27 mouse cellular contexts compared by ENCODE assay signal in genomic region chr8:57728276-57728675, GRCm38 (mm10).
A peak's percentile ranks its signal among the peaks of the same experiment; 100 is the strongest.
DNase-seq lines count a peak whose midpoint lies in the region; ATAC-seq and TF ChIP-seq lines count a peak whose summit lies in the region.
"Had no signal": no experiment of that assay in that cellular context is flagged by ENCODE, and none has a peak within 500 bp of the region (broad histone marks: within the 10 kb centered on the region; RNA-seq: fewer than 3 reads in every experiment).

No protein-coding gene starts in this region.

- peaks cover 0 to 3% of the 10 kb centered on the region in 2 experiments; a peak in 2 of 4 replicates for H3K4me1 ChIP-seq in MEL (ENCODE audit: control insufficient read depth in 1 of 2, insufficient read depth in 2 of 2, low read length in 2 of 2)
- no peaks in the 10 kb centered on the region for H3K4me1 ChIP-seq in stomach, postnatal 0 days (replicated peaks; ENCODE audit: control insufficient read depth, insufficient read depth)
- no peaks in the 10 kb centered on the region for H3K4me1 ChIP-seq in kidney, embryonic 15.5 days
- no peaks in the 10 kb centered on the region for H3K4me1 ChIP-seq in lung, postnatal 0 days (ENCODE audit: insufficient read depth, low read depth, low read length)
- H3K4me1 ChIP-seq: embryonic facial prominence, embryonic 13.5 days; embryonic facial prominence, embryonic 15.5 days had no signal

- 60% methylated on average over 2 of the region's 2 CpGs for WGBS in stomach, postnatal 0 days
- 93% methylated on average over 2 of the region's 2 CpGs for WGBS in kidney, embryonic 15.5 days
- WGBS in lung, postnatal 0 days: 72% methylated on average over 2 of the region's 2 CpGs

- no peak overlapping the region for H3K4me3 ChIP-seq in MEL (ENCODE audit: control insufficient read depth in 1 of 2, insufficient read depth in 1 of 2, low read depth in 2 of 2, low read length in 2 of 2)
- H3K4me3 ChIP-seq in stomach, postnatal 0 days (ENCODE audit: low read depth, low read length): no peak overlapping the region
- no peak overlapping the region for H3K4me3 ChIP-seq in kidney, embryonic 15.5 days (replicated peaks)
- no peak overlapping the region for H3K4me3 ChIP-seq in lung, postnatal 0 days (ENCODE audit: low read depth, low read length)
- H3K4me3 ChIP-seq: embryonic facial prominence, embryonic 13.5 days; embryonic facial prominence, embryonic 15.5 days; erythroblast, embryonic 14.5 days; forebrain, embryonic 10.5 days; forebrain, embryonic 12.5 days had no signal

- H3K27me3 ChIP-seq in MEL (ENCODE audit: control insufficient read depth in 1 of 2, insufficient read depth in 2 of 2, low read length in 2 of 2): no peaks in the 10 kb centered on the region
- H3K27me3 ChIP-seq in stomach, postnatal 0 days (ENCODE audit: control insufficient read depth, insufficient read depth, low read length): no peaks in the 10 kb centered on the region
- H3K27me3 ChIP-seq in kidney, embryonic 15.5 days: no peaks in the 10 kb centered on the region
- H3K27me3 ChIP-seq in lung, postnatal 0 days (replicated peaks; ENCODE audit: insufficient read depth, low read length): no peaks in the 10 kb centered on the region
- H3K27me3 ChIP-seq: embryonic facial prominence, embryonic 13.5 days; embryonic facial prominence, embryonic 15.5 days; forebrain, embryonic 12.5 days had no signal

- no peak for TF ChIP-seq POLR2A in MEL (IDR thresholded peaks at IDR 0.05; ENCODE audit: control insufficient read depth in 1 of 2, insufficient read depth in 1 of 2, low read depth in 1 of 2, low read length in 2 of 2, poor library complexity in 1 of 2)

- TF ChIP-seq RAD21 in MEL (IDR thresholded peaks at IDR 0.05; ENCODE audit: low read depth, low read length): no peak

- H3K79me2 ChIP-seq in MEL (ENCODE audit: control insufficient read depth, insufficient read depth, low read length, poor library complexity): no peaks in the 10 kb centered on the region

- H3K4me2 ChIP-seq in stomach, postnatal 0 days (replicated peaks; ENCODE audit: low read depth): no peak overlapping the region
- H3K4me2 ChIP-seq in kidney, embryonic 15.5 days: no peak overlapping the region
- no peak overlapping the region for H3K4me2 ChIP-seq in lung, postnatal 0 days (replicated peaks; ENCODE audit: low read depth, low read length)
- H3K4me2 ChIP-seq: embryonic facial prominence, embryonic 13.5 days; embryonic facial prominence, embryonic 15.5 days; forebrain, embryonic 12.5 days had no signal

- TF ChIP-seq CTCF in MEL (IDR thresholded peaks at IDR 0.05 in 2 of 3, conservative IDR thresholded peaks at IDR 0.05 in 1 of 3; ENCODE audit: control insufficient read depth in 1 of 3, insufficient read depth in 1 of 3, low read depth in 2 of 3, low read length in 3 of 3, poor library complexity in 1 of 3, severe bottlenecking in 1 of 3): no peak
- TF ChIP-seq CTCF in stomach, postnatal 0 days (IDR thresholded peaks at IDR 0.05; ENCODE audit: low read depth): no peak
- TF ChIP-seq CTCF in lung, postnatal 0 days (IDR thresholded peaks at IDR 0.05): no peak

- peak; percentile 31 for DNase-seq in 3134 (ENCODE audit: extremely low read depth, insufficient read length, low spot score)
- peak; percentile 42 for DNase-seq in 416B (ENCODE audit: low read depth)
- peak; percentile 35 for DNase-seq in MEL (ENCODE audit: low read depth, low spot score)
- DNase-seq in MN1 (ENCODE audit: low spot score): peak; percentile 41
- no peak for DNase-seq in stomach, postnatal 0 days (ENCODE audit: low spot score)
- no peak for DNase-seq in heart, adult 9 months (ENCODE audit: low spot score in 2 of 2)
- DNase-seq in lung, postnatal 0 days (ENCODE audit: low spot score): no peak
- DNase-seq: adrenal gland, adult 8-10 months; adrenal gland, postnatal 25 days; cerebellum, adult 11 months; cerebellum, adult 18-20 months; cerebellum, adult 8-10 months; cerebellum, adult 9-11 months; cerebellum, postnatal 14 days; cerebellum, postnatal 36 days; embryo, embryonic 11 days had no signal

- peaks cover 0 to 2% of the 10 kb centered on the region in 2 experiments; a peak in 1 of 4 replicates for H3K36me3 ChIP-seq in MEL (ENCODE audit: control insufficient read depth in 1 of 2, insufficient read depth in 2 of 2, low read length in 2 of 2)
- no peaks in the 10 kb centered on the region for H3K36me3 ChIP-seq in stomach, postnatal 0 days (ENCODE audit: control insufficient read depth, insufficient read depth, low read length)
- H3K36me3 ChIP-seq in kidney, embryonic 15.5 days: no peaks in the 10 kb centered on the region
- H3K36me3 ChIP-seq in lung, postnatal 0 days (ENCODE audit: insufficient read depth, low read length): no peaks in the 10 kb centered on the region
- H3K36me3 ChIP-seq: embryonic facial prominence, embryonic 13.5 days; embryonic facial prominence, embryonic 15.5 days; forebrain, embryonic 10.5 days; forebrain, embryonic 12.5 days; G1E had no signal

- H3K9ac ChIP-seq in MEL (ENCODE audit: control insufficient read depth, low read depth, low read length, poor library complexity, severe bottlenecking): no peak overlapping the region
- no peak overlapping the region for H3K9ac ChIP-seq in stomach, postnatal 0 days (ENCODE audit: low read length)
- H3K9ac ChIP-seq in kidney, embryonic 15.5 days: no peak overlapping the region
- no peak overlapping the region for H3K9ac ChIP-seq in lung, postnatal 0 days (replicated peaks; ENCODE audit: low read depth)
- H3K9ac ChIP-seq: embryonic facial prominence, embryonic 13.5 days; embryonic facial prominence, embryonic 15.5 days; forebrain, embryonic 12.5 days had no signal

- no peak for ATAC-seq in stomach, postnatal 0 days (ENCODE audit: low FRiP score, low TSS enrichment)
- ATAC-seq in kidney, embryonic 15.5 days (replicated peaks; ENCODE audit: low FRiP score): no peak
- no peak for ATAC-seq in lung, postnatal 0 days
- ATAC-seq: activated CD4-positive, CD25-positive, alpha-beta regulatory T cell, adult 4 months; forebrain, embryonic 14.5 days; forebrain, embryonic 16.5 days; Patski had no signal

- no peaks in the 10 kb centered on the region for H3K9me3 ChIP-seq in MEL (replicated peaks; ENCODE audit: insufficient read depth, low read length)
- H3K9me3 ChIP-seq in stomach, postnatal 0 days (ENCODE audit: control insufficient read depth, low read length): no peaks in the 10 kb centered on the region
- no peaks in the 10 kb centered on the region for H3K9me3 ChIP-seq in kidney, embryonic 15.5 days (replicated peaks)
- no peaks in the 10 kb centered on the region for H3K9me3 ChIP-seq in lung, postnatal 0 days (ENCODE audit: low read length)
- H3K9me3 ChIP-seq: embryonic facial prominence, embryonic 13.5 days; embryonic facial prominence, embryonic 15.5 days; forebrain, embryonic 10.5 days; forebrain, embryonic 12.5 days; G1E had no signal

- no peak for TF ChIP-seq EP300 in MEL (IDR thresholded peaks at IDR 0.05; ENCODE audit: low read depth in 1 of 2, low read length in 2 of 2)
- TF ChIP-seq EP300 in stomach, postnatal 0 days (optimal IDR thresholded peaks at IDR 0.05): no peak
- no peak for TF ChIP-seq EP300 in lung, postnatal 0 days (IDR thresholded peaks at IDR 0.05)

- no peak overlapping the region for H3K27ac ChIP-seq in MEL (ENCODE audit: control insufficient read depth, low read depth, low read length)
- no peak overlapping the region for H3K27ac ChIP-seq in stomach, postnatal 0 days (replicated peaks)
- no peak overlapping the region for H3K27ac ChIP-seq in kidney, embryonic 15.5 days
- no peak overlapping the region for H3K27ac ChIP-seq in lung, postnatal 0 days (ENCODE audit: low read length)
- H3K27ac ChIP-seq: embryonic facial prominence, embryonic 13.5 days; embryonic facial prominence, embryonic 15.5 days; forebrain, embryonic 10.5 days; forebrain, embryonic 12.5 days had no signal

TF ChIP-seq in MEL, 35 proteins besides CTCF, POLR2A, EP300 and RAD21:
- TF ChIP-seq JUND (IDR thresholded peaks at IDR 0.05; ENCODE audit: low read depth, low read length): no peak
- TF ChIP-seq BHLHE40 (IDR thresholded peaks at IDR 0.05; ENCODE audit: borderline replicate concordance, low read depth, low read length): no peak

Comparison
In these comparisons a context has a peak if more than half of its experiments do, and no peak if none do; other contexts are left out.
1. DNase-seq: peak in 3134 (single experiment), 416B (single experiment), MEL (single experiment) and MN1 (single experiment); none in stomach, postnatal 0 days (single experiment), heart, adult 9 months (0 of 2) and lung, postnatal 0 days (single experiment).